Mouse (Mus musculus): Measurements from ENCODE around the gene Olfr867. TPM values are rescaled to one million over a fixed set of nuclear protein-coding genes. Genes with fewer than 3 reads are reported as not detected.

The Olfr867 gene
- polyA plus RNA-seq (2015; fragmentation: Nextera tagmentation; extraction: Ambion mirVana): not detected in 2 replicates

DNA sequence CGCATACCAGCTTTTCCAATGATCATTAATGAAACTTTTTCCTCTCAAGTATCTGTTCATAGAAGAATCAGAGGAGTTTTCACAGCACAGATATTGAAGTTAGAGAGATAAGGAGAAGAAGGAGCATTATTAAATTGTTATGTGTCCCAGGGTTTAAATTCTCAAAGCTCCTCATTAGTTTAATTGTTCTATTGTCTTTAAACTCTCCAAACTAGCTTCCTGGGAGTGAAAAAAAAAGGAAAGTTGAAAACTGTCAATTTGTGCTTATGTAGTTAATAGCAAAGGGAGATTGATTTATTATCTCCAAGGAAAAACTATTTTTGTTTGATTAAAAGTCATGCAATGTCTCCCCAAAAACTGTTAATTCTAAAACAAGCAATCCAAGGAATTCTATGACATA lies at the start of gene Olfr867:
Gene Olfr867 (minus strand): TSS at position 101 of the 400 bp plus-strand sequence.
- DNase-seq (ENCODE audit: low spot score): no peak

DNA sequence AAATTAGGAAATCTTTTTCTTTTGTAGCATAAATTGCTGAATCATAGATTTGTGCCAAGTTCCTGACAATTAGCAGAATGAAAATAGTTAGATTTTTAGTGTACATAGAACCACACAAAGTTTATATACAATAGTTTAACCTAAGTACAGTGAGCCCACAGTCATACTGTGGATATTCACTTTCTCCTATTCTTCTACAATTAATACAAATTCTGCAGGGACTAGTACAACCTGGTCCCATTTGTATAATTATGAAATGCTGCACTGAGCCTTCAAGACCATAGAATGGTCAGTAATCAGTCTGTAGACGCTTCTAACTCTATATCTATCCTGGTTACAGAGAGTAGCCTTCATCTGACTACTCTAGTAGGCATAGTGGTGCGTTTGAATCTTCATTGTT lies 41.0 kb upstream of the Olfr867 start, which contains the start of gene Olfr868:
Gene Olfr868 (plus strand): TSS at position 301 of the 400 bp plus-strand sequence.
- DNase-seq (ENCODE audit: low spot score): no peak

- DNase-seq (ENCODE audit: low spot score): no peak
These were observed 16.3 kb upstream of the Olfr867 start for GRCm38 (mm10) chr9:20073523-20074177.

DNA sequence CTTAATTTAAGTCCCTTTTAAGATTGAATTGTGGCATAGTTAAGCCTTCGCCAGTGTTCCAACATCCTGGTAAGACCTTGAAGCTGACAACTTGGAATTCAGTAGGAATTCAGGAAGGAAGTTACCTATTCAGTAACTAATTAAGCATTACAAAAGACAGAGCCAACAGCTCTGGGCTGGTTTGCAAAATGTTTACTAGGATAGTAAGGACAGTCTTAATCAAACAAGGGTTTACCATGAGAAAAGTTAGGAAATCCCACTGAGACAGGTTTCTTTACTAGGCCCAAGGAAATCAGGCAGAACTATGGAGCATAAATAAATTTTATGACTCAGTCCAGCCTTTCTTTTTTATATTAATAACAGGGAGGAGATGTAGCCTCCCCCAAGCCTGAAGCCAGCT lies 13.9 kb upstream of the Olfr867 start:
- no peak for DNase-seq (ENCODE audit: low spot score)

GRCm38 (mm10) chr9:20070236-20070635 lies 12.9 kb upstream of the Olfr867 start:
- no peak for DNase-seq (ENCODE audit: low spot score)

GRCm38 (mm10) chr9:20047964-20048363 lies 9.4 kb downstream of the Olfr867 start:
- no peak for DNase-seq (ENCODE audit: low spot score)

DNA sequence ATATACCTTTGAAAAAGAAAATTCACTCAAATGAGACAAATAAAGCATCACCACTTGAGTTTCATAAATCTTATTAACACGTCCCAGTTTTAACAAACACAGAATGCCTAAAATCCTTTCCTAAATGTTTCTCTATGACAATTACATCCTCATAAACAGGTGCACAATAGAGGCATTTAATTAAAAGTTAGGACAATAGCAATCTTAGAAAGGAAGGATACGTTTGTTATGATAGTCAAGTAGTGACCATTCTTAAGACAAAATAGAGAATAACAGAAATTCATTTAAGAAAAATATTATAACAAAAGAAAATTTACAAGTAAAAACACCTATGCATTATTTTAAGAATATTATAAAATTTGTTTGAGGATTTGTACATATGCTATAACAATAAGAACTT lies 29.4 kb downstream of the Olfr867 start, which contains the start of gene Olfr866:
Gene Olfr866 (minus strand): TSS at position 101 of the 400 bp plus-strand sequence.
- no peak for DNase-seq (ENCODE audit: low spot score)

Small RNAs within 50 kb of the gene (microRNA-seq; reads per million reads assigned to microRNA genes)
- gene Gm26231 (ENCODE audit: borderline number of aligned reads): not detected
- gene Gm44395 (ENCODE audit: borderline number of aligned reads): not detected

Other genes starting within 250 kb of the Olfr867 start
- gene Olfr860, start 207.8 kb downstream of the Olfr867 start, polyA plus RNA-seq (2015; fragmentation: Nextera tagmentation; extraction: Ambion mirVana): not detected in 2 replicates
- not detected in 2 replicates for gene Olfr862, start 169.6 kb downstream of the Olfr867 start, polyA plus RNA-seq (2015; fragmentation: Nextera tagmentation; extraction: Ambion mirVana)
- gene Olfr77, start 140.7 kb downstream of the Olfr867 start, polyA plus RNA-seq (2015; fragmentation: Nextera tagmentation; extraction: Ambion mirVana): 0.38 and 0.46 TPM in 2 replicates
- not detected in 2 replicates for gene Olfr866, start 29.5 kb downstream of the Olfr867 start, polyA plus RNA-seq (2015; fragmentation: Nextera tagmentation; extraction: Ambion mirVana)
- not detected in 2 replicates for gene Olfr868, start 41.1 kb upstream of the Olfr867 start, polyA plus RNA-seq (2015; fragmentation: Nextera tagmentation; extraction: Ambion mirVana)
- not detected in 2 replicates for gene Olfr869, start 71.4 kb upstream of the Olfr867 start, polyA plus RNA-seq (2015; fragmentation: Nextera tagmentation; extraction: Ambion mirVana)
- not detected in 2 replicates for gene Olfr870, start 116.5 kb upstream of the Olfr867 start, polyA plus RNA-seq (2015; fragmentation: Nextera tagmentation; extraction: Ambion mirVana)
- not detected in 2 replicates for gene Olfr871, start 154.6 kb upstream of the Olfr867 start, polyA plus RNA-seq (2015; fragmentation: Nextera tagmentation; extraction: Ambion mirVana)
- not detected in 2 replicates for gene Olfr872, start 179.6 kb upstream of the Olfr867 start, polyA plus RNA-seq (2015; fragmentation: Nextera tagmentation; extraction: Ambion mirVana)
- gene Olfr39, start 224.8 kb upstream of the Olfr867 start, polyA plus RNA-seq (2015; fragmentation: Nextera tagmentation; extraction: Ambion mirVana): not detected in 2 replicates
- gene Olfr873, start 241.0 kb upstream of the Olfr867 start, polyA plus RNA-seq (2015; fragmentation: Nextera tagmentation; extraction: Ambion mirVana): not detected in 2 replicates